In genomic region chr11:96940578-96941465, GRCm38 (mm10) we compare ENCODE assay signal across 17 mouse cellular contexts. TPM values are rescaled to one million over a fixed set of nuclear protein-coding genes. Genes with fewer than 3 reads are reported as not detected.
A peak's percentile ranks its signal among the peaks of the same experiment; 100 is the strongest.
DNase-seq lines count a peak whose midpoint lies in the region; ATAC-seq lines count a peak whose summit lies in the region.
"Had no signal": no experiment of that assay in that cellular context is flagged by ENCODE, and none has a peak within 500 bp of the region (broad histone marks: within the 10 kb centered on the region; RNA-seq: fewer than 3 reads in every experiment).

No protein-coding gene starts in this region.

- peaks cover 96% of the 10 kb centered on the region for H3K4me1 ChIP-seq in erythroblast, embryonic 14.5 days (ENCODE audit: control insufficient read depth)

- no peaks in the 10 kb centered on the region for H3K9me3 ChIP-seq in erythroblast, embryonic 14.5 days (ENCODE audit: control insufficient read depth, low read length)
- H3K9me3 ChIP-seq: embryonic facial prominence, embryonic 12.5 days; forebrain, embryonic 15.5 days; intestine, embryonic 15.5 days had no signal

- H3K4me3 ChIP-seq in erythroblast, embryonic 14.5 days (replicated peaks), result peak overlapping the region; percentile 78
- H3K4me3 ChIP-seq: embryonic facial prominence, embryonic 12.5 days; forebrain, embryonic 15.5 days; intestine, embryonic 15.5 days; myocyte had no signal

- peak; percentile 23 for DNase-seq in kidney, adult 9 months
- DNase-seq in kidney, adult 8-10 months, result no peak
- DNase-seq in MN1 (ENCODE audit: low spot score), result peak; percentile 34
- DNase-seq in left cerebral cortex, adult 9 months (ENCODE audit: low spot score in 2 of 2), result no peak
- DNase-seq in ovary, postnatal 10 days (ENCODE audit: low spot score), result no peak
- DNase-seq: cerebellum, postnatal 10 days; gastrocnemius, postnatal 25 days; heart, postnatal 4 days; kidney, postnatal 14 days had no signal

- peaks cover 85% of the 10 kb centered on the region for H3K36me3 ChIP-seq in erythroblast, embryonic 14.5 days (ENCODE audit: control insufficient read depth)
- H3K36me3 ChIP-seq: embryonic facial prominence, embryonic 12.5 days; forebrain, embryonic 15.5 days; intestine, embryonic 15.5 days had no signal

- H3K27me3 ChIP-seq in erythroblast, embryonic 14.5 days (ENCODE audit: control insufficient read depth), result no peaks in the 10 kb centered on the region
- H3K27me3 ChIP-seq: embryonic facial prominence, embryonic 12.5 days; forebrain, embryonic 15.5 days; intestine, embryonic 15.5 days; Patski had no signal

- ATAC-seq in megakaryocyte-erythroid progenitor cell, adult 5-6 weeks (replicated peaks; ENCODE audit: low FRiP score, low TSS enrichment, poor library complexity, severe bottlenecking), result peak; percentile 45
- ATAC-seq: forebrain, embryonic 15.5 days; intestine, embryonic 15.5 days; Patski had no signal

RNA-seq across cellular contexts. Expression of gene Pnpo, which starts 3.0 kb away (rescaled TPM):
- polyA plus RNA-seq in erythroblast, embryonic 14.5 days (2012), result 42.1 and 83.7 TPM in 2 replicates
- 13.7 and 18.5 TPM in 2 replicates for total RNA-seq in megakaryocyte-erythroid progenitor cell, adult 5-6 weeks (2014; fragmentation: Nextera tagmentation)
- total RNA-seq in megakaryocyte-erythroid progenitor cell, adult 5-6 weeks (2017), result 25.9 and 29.0 TPM in 2 replicates

RNA-seq across cellular contexts. Expression of gene Prr15l, which starts 12.9 kb away (rescaled TPM):
- 0.95 and 3.0 TPM in 2 replicates for polyA plus RNA-seq in erythroblast, embryonic 14.5 days (2012)
- total RNA-seq in megakaryocyte-erythroid progenitor cell, adult 5-6 weeks (2014; fragmentation: Nextera tagmentation), result not detected in 2 replicates
- total RNA-seq in megakaryocyte-erythroid progenitor cell, adult 5-6 weeks (2017), result not detected in 2 replicates
- total RNA-seq: gastrocnemius, postnatal 25 days; left cerebral cortex, adult 18-20 months had no signal
- polyA plus RNA-seq: forebrain, embryonic 15.5 days had no signal

RNA-seq across cellular contexts. Expression of gene Cdk5rap3, which starts 24.5 kb away (rescaled TPM):
- 2.9 and 4.8 TPM in 2 replicates for polyA plus RNA-seq in erythroblast, embryonic 14.5 days (2012)
- total RNA-seq in megakaryocyte-erythroid progenitor cell, adult 5-6 weeks (2014; fragmentation: Nextera tagmentation), result 31.9 and 56.8 TPM in 2 replicates
- 18.3 and 54.6 TPM in 2 replicates for total RNA-seq in megakaryocyte-erythroid progenitor cell, adult 5-6 weeks (2017)

RNA-seq across cellular contexts. Expression of gene Sp2, which starts 41.9 kb away (rescaled TPM):
- 16.7 and 23.0 TPM in 2 replicates for polyA plus RNA-seq in erythroblast, embryonic 14.5 days (2012)
- 15.5 and 16.1 TPM in 2 replicates for total RNA-seq in megakaryocyte-erythroid progenitor cell, adult 5-6 weeks (2014; fragmentation: Nextera tagmentation)
- 2.4 and 4.8 TPM in 2 replicates for total RNA-seq in megakaryocyte-erythroid progenitor cell, adult 5-6 weeks (2017)

Comparison
In these comparisons a context has a peak if more than half of its experiments do, and no peak if none do; other contexts are left out.
1. DNase-seq: peak in kidney, adult 9 months (single experiment) and MN1 (single experiment); none in kidney, adult 8-10 months (0 of 2), left cerebral cortex, adult 9 months (0 of 2) and ovary, postnatal 10 days (single experiment).